Mouse (Mus musculus) heart, embryonic 14.5 days (tissue): Measurements from ENCODE around the gene Rpl5. TPM values are rescaled to one million over a fixed set of nuclear protein-coding genes. Genes with fewer than 3 reads are reported as not detected.

Experiments
- ATAC-seq: fragments of 200-750 bp; cut with Nextera tagmentation; 2 replicates; pipeline ENCODE4 v1.8.0; 2017; ENCODE audit warnings: low read depth, moderate TSS enrichment; ENCODE audit not compliant: insufficient number of reproducible peaks, insufficient read depth, low FRiP score
- H3K27ac ChIP-seq, 2 experiments: fragments of 200-500 bp in 1 of 2; fragments of 300-500 bp in 1 of 2; sonication (generic) in 1 of 2; replicated peaks in 1 of 2; 2 replicates each; pipeline ENCODE4 v1.5.1; 2012 to 2014; ENCODE audit warnings: low read depth in 2 of 2, low read length in 2 of 2, control low read depth in 1 of 2, mild to moderate bottlenecking in 1 of 2, mixed read lengths in 1 of 2; ENCODE audit not compliant: control insufficient read depth in 1 of 2, insufficient read depth in 1 of 2
- H3K27me3 ChIP-seq: fragments of 300-500 bp; sonication (generic); 2 replicates; pipeline ENCODE4 v1.6.1; 2014; ENCODE audit warnings: mild to moderate bottlenecking, low read length, control low read depth; ENCODE audit not compliant: control insufficient read depth, insufficient read depth
- H3K36me3 ChIP-seq: fragments of 300-500 bp; sonication (generic); 2 replicates; pipeline ENCODE4 v1.6.1; 2014; ENCODE audit warnings: mild to moderate bottlenecking, control low read depth, low read length, mixed read lengths; ENCODE audit not compliant: control insufficient read depth, insufficient read depth
- H3K4me1 ChIP-seq, 2 experiments: fragments of 200-500 bp in 1 of 2; fragments of 300-500 bp in 1 of 2; sonication (generic) in 1 of 2; 2 replicates each; pipeline ENCODE4 v1.6.1; 2012 to 2014; ENCODE audit warnings: low read length in 2 of 2, control low read depth in 1 of 2, mixed read lengths in 1 of 2; ENCODE audit not compliant: control insufficient read depth in 2 of 2, insufficient read depth in 2 of 2
- H3K4me2 ChIP-seq: fragments of 300-500 bp; sonication (generic); 2 replicates; pipeline ENCODE4 v1.6.1; 2014; ENCODE audit warnings: mild to moderate bottlenecking, low read length
- H3K4me3 ChIP-seq, 2 experiments: fragments of 200-500 bp in 1 of 2; fragments of 300-500 bp in 1 of 2; sonication (generic) in 1 of 2; 2 replicates each; pipeline ENCODE4 v1.5.1; 2012 to 2014; ENCODE audit warnings: low read length in 2 of 2, mild to moderate bottlenecking in 2 of 2, control low read depth in 1 of 2, low read depth in 1 of 2, moderate library complexity in 1 of 2; ENCODE audit not compliant: control insufficient read depth in 1 of 2, insufficient read depth in 1 of 2
- H3K9ac ChIP-seq: fragments of 300-500 bp; sonication (generic); 2 replicates; pipeline ENCODE4 v1.6.1; 2014; ENCODE audit warnings: mild to moderate bottlenecking, low read length
- H3K9me3 ChIP-seq: fragments of 300-500 bp; sonication (generic); 2 replicates; pipeline ENCODE4 v1.6.1; 2016; ENCODE audit warnings: low read length, control low read depth; ENCODE audit not compliant: control insufficient read depth
- WGBS: fragments of 180-500 bp; shearing (Covaris S2); extraction: QIAGEN DNeasy Blood & Tissue Kit; methylation state at CpG from one replicate; pipeline ENCODE4 v1.1.7; 2014; 5-methylcytosine and 5-hydroxymethylcytosine counted together
- polyA plus RNA-seq: library from polyadenylated mRNA; unstranded; fragments of >200 nt; fragmentation: Nextera tagmentation; extraction: Ambion mirVana; gene quantifications from 2 replicates; pipeline ENCODE4 v1.2.1, GENCODE M21; 2014

Rpl5 gene
- polyA plus RNA-seq, 1 experiment from 2014 or later = 47.3 TPM

DNA sequence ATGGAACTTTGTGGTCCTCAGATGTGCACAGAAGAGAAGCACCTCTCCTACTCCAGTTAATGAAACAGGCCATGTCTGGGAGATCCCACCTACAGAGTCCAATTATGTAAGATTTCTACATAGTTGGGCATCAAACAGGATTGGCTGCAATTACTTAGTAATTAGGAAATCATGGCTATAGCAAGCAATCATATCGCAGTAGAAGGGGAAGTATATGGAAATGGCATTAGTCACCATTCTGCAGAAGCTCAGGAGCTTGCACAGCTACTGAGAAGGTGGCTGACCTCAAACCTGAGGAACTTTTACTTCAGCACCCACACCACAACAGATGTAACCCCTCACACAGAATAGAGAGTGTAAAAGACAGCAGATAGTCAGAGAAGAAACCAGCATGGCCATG is 22.5 kb downstream of the Rpl5 start:
- H3K27ac ChIP-seq = no peak overlapping the region
- no peaks in the 10 kb centered on the region for H3K4me1 ChIP-seq
- H3K4me3 ChIP-seq = no peak overlapping the region
- ATAC-seq = no peak
- H3K36me3 ChIP-seq = no peaks in the 10 kb centered on the region
- WGBS = 81% methylated on average over 1 of the region's 1 CpGs
- H3K9me3 ChIP-seq = no peaks in the 10 kb centered on the region
- no peak overlapping the region for H3K4me2 ChIP-seq
- no peak overlapping the region for H3K9ac ChIP-seq
- no peaks in the 10 kb centered on the region for H3K27me3 ChIP-seq

- no peak overlapping the region for H3K4me2 ChIP-seq
- no peak for ATAC-seq
- H3K4me3 ChIP-seq = no peak overlapping the region
- no peaks in the 10 kb centered on the region for H3K27me3 ChIP-seq
- no peaks in the 10 kb centered on the region for H3K4me1 ChIP-seq
- no peak overlapping the region for H3K9ac ChIP-seq
- H3K36me3 ChIP-seq = no peaks in the 10 kb centered on the region
- WGBS = 79% methylated on average over 8 of the region's 8 CpGs
- no peaks in the 10 kb centered on the region for H3K9me3 ChIP-seq
- H3K27ac ChIP-seq = no peak overlapping the region
Observed at GRCm38 (mm10) chr5:107924564-107924963, 24.3 kb downstream of the Rpl5 start.

DNA sequence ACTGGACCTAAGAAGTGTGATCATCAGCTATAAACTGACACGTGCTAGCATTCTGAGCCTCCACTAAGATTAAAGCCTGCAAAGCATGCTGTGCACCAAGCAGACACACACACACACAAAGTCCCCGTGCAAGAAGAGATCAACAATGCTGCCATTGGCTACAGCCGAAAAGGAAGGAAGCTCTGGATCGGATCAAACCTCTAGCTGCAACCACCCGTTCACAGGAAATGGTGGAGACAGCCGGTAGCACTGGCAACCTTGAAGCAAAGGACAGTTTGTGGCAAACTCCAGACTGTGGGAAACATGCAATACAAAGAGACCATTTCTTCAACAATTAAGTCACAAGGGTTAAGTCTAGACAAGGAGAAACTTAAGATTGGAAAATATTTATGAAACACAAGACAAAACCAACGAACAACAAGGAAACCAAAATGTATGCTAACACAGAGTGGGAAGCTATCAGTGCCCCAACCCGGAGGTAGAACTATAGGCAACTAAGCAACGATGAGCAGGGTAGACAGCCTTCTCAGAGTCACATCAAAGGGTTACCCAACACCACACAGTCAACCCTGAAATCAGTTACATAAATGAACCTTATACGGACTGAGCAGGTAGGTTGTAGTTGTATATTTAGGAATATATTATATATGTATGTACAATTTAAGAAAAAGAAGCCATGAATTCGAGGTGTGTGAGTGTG is 26.4 kb downstream of the Rpl5 start:
- Histone ChIP-seq H3K4me1 (no peaks in the 10 kb centered on the region), H3K9ac (no peak overlapping the region), H3K27me3 (no peaks in the 10 kb centered on the region), H3K27ac (no peak overlapping the region), H3K4me2 (no peak overlapping the region), H3K36me3 (no peaks in the 10 kb centered on the region), H3K9me3 (no peaks in the 10 kb centered on the region), H3K4me3 (no peak overlapping the region)
- ATAC-seq = no peak
- WGBS = 60% methylated on average over 11 of the region's 11 CpGs

GRCm38 (mm10) chr5:107932556-107932955 is 32.3 kb downstream of the Rpl5 start:
- Histone ChIP-seq H3K9me3 (no peaks in the 10 kb centered on the region), H3K9ac (no peak overlapping the region), H3K4me1 (no peaks in the 10 kb centered on the region), H3K4me3 (no peak overlapping the region), H3K27ac (no peak overlapping the region), H3K27me3 (no peaks in the 10 kb centered on the region), H3K36me3 (no peaks in the 10 kb centered on the region), H3K4me2 (no peak overlapping the region)
- WGBS = 45% methylated on average over 2 of the region's 2 CpGs
- ATAC-seq = no peak

- H3K9me3 ChIP-seq = no peaks in the 10 kb centered on the region
- H3K4me1 ChIP-seq = no peaks in the 10 kb centered on the region
- no peaks in the 10 kb centered on the region for H3K27me3 ChIP-seq
- H3K4me2 ChIP-seq = no peak overlapping the region
- no peaks in the 10 kb centered on the region for H3K36me3 ChIP-seq
- no peak overlapping the region for H3K27ac ChIP-seq
- no peak overlapping the region for H3K9ac ChIP-seq
- no peak overlapping the region for H3K4me3 ChIP-seq
- WGBS = 87% methylated on average over 4 of the region's 4 CpGs
- ATAC-seq = no peak
Observed at GRCm38 (mm10) chr5:107933202-107933974, 33.1 kb downstream of the Rpl5 start.

DNA sequence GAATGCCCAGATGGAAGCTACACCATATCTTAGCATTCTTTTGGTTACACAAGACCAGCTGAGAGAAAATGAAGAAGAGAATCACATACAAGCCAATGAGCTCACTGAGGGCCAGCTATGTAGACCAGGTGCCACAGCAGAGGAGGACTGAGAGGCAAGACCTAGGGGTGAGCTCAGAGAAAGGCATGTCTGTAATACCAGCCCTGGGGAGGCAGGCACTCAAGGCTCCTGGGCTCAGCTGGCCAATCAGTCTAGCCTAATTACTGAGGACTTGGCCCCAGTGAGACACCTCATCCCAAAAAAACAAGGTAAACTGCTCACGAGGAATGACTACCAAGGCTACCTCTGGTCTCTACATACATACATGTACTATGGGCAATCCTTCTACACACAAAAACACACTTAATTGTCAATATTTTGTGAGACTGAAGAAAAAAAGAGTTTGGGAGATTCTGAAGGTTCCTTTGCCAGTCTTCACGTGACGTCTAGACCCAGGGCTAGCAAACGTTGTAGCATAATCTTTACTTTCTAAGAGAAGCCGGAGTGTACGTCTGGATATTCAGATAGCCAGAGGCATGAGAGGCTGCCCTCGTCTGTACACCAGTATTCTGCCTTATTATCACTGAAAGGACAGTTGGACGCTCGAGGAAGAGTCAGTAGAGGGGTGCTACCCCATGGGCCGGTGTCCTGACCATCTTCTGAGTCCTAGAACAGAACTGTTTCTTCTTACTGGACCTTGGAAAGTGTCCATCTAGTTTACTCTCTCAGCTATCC is 34.7 kb downstream of the Rpl5 start:
- no peaks in the 10 kb centered on the region for H3K27me3 ChIP-seq
- no peak overlapping the region for H3K9ac ChIP-seq
- 0 out of 4 replicates have a peak, but pooled peaks cover 0 to 5% of the 10 kb centered on the region in 2 experiments for H3K4me1 ChIP-seq
- H3K4me3 ChIP-seq = no peak overlapping the region
- no peak overlapping the region for H3K27ac ChIP-seq
- H3K9me3 ChIP-seq = no peaks in the 10 kb centered on the region
- 81% methylated on average over 10 of the region's 10 CpGs for WGBS
- H3K36me3 ChIP-seq = no peaks in the 10 kb centered on the region
- H3K4me2 ChIP-seq = no peak overlapping the region
- ATAC-seq = no peak

GRCm38 (mm10) chr5:107936625-107937389 is 36.5 kb downstream of the Rpl5 start:
- no peak overlapping the region for H3K4me2 ChIP-seq
- H3K27ac ChIP-seq = no peak overlapping the region
- H3K27me3 ChIP-seq = no peaks in the 10 kb centered on the region
- WGBS = 91% methylated on average over 10 of the region's 10 CpGs
- H3K36me3 ChIP-seq = no peaks in the 10 kb centered on the region
- no peak overlapping the region for H3K4me3 ChIP-seq
- H3K9me3 ChIP-seq = no peaks in the 10 kb centered on the region
- peaks cover 2 to 9% of the 10 kb centered on the region in 2 experiments; a peak in 1 of 4 replicates for H3K4me1 ChIP-seq
- H3K9ac ChIP-seq = no peak overlapping the region
- ATAC-seq = no peak
